Mouse (Mus musculus) heart, embryonic 11.5 days (tissue): ENCODE measurements around the gene Dstyk. TPM values are rescaled to one million over a fixed set of nuclear protein-coding genes. Genes with fewer than 3 reads are reported as not detected.

Experiments used
- ATAC-seq: fragments of 200-750 bp; cut with Nextera tagmentation; replicated peaks from 2 replicates; pipeline ENCODE4 v1.8.0; 2017; ENCODE audit warnings: moderate library complexity; ENCODE audit not compliant: insufficient number of reproducible peaks, low FRiP score, low TSS enrichment
- H3K27ac ChIP-seq: fragments of 300-500 bp; sonication (generic); 2 replicates; pipeline ENCODE4 v1.5.1; 2014; ENCODE audit warnings: mild to moderate bottlenecking, low read depth, low read length
- H3K27me3 ChIP-seq: fragments of 300-500 bp; sonication (generic); 2 replicates; pipeline ENCODE4 v1.6.1; 2014; ENCODE audit warnings: mild to moderate bottlenecking, low read length, mixed read lengths; ENCODE audit not compliant: control insufficient read depth, insufficient read depth
- H3K36me3 ChIP-seq: fragments of 300-500 bp; sonication (generic); 2 replicates; pipeline ENCODE4 v1.6.1; 2014; ENCODE audit warnings: mild to moderate bottlenecking, low read length, moderate library complexity, mixed read lengths; ENCODE audit not compliant: control insufficient read depth, insufficient read depth
- H3K4me1 ChIP-seq: fragments of 300-500 bp; sonication (generic); 2 replicates; pipeline ENCODE4 v1.6.1; 2014; ENCODE audit warnings: low read length; ENCODE audit not compliant: control insufficient read depth, insufficient read depth
- H3K4me2 ChIP-seq: fragments of 300-500 bp; sonication (generic); 2 replicates; pipeline ENCODE4 v1.6.1; 2014; ENCODE audit warnings: mild to moderate bottlenecking, moderate library complexity
- H3K4me3 ChIP-seq: fragments of 300-500 bp; sonication (generic); 2 replicates; pipeline ENCODE4 v1.5.1; 2014; ENCODE audit warnings: low read depth, low read length
- H3K9ac ChIP-seq: fragments of 300-500 bp; sonication (generic); 2 replicates; pipeline ENCODE4 v1.6.1; 2014; ENCODE audit warnings: mild to moderate bottlenecking, low read depth, low read length, moderate library complexity
- H3K9me3 ChIP-seq: fragments of 300-500 bp; sonication (generic); replicated peaks from 2 replicates; pipeline ENCODE4 v1.6.1; 2016; ENCODE audit warnings: low read length; ENCODE audit not compliant: control insufficient read depth
- WGBS: fragments of 180-500 bp; shearing (Covaris S2); extraction: QIAGEN DNeasy Blood & Tissue Kit; methylation state at CpG from one replicate; pipeline ENCODE4 v1.1.7; 2014; ENCODE audit not compliant: insufficient replicate concordance; 5-methylcytosine and 5-hydroxymethylcytosine counted together
- polyA plus RNA-seq: library from polyadenylated mRNA; unstranded; fragments of >200 nt; fragmentation: Nextera tagmentation; extraction: Ambion mirVana; gene quantifications from 2 replicates; pipeline ENCODE4 v1.2.1, GENCODE M21; 2014

Dstyk gene
- polyA plus RNA-seq, 1 experiment from 2014 or later: 11.9 TPM

DNA sequence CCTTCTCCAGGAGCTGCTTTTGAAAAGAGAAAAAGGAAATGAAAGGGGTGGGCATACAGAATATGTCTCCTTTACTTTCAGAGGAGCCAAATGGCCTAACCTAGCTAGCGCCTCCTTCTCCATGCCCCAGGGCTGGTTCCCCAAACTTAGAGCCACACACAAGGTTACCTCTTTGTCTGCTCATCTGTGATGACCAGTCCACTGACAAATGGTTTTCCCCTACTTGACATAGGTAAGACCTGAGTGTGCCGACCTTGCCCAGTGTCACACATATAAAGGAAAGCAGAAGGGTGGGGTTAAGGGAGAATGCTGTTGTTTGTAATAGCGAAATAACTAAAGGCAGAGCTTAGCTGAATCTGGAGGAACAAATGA lies 42.5 kb upstream of the Dstyk start:
- Histone ChIP-seq H3K9ac (no peak overlapping the region), H3K9me3 (no peaks in the 10 kb centered on the region), H3K4me1 (peaks cover 68% of the 10 kb centered on the region), H3K4me2 (peak overlapping the region; percentile 43), H3K27me3 (no peaks in the 10 kb centered on the region), H3K4me3 (no peak overlapping the region), H3K36me3 (0 out of 2 replicates have a peak, but pooled peaks cover 1% of the 10 kb centered on the region), H3K27ac (peak overlapping the region; percentile 73)
- WGBS: 63% methylated on average over 3 of the region's 3 CpGs
- no peak for ATAC-seq

DNA sequence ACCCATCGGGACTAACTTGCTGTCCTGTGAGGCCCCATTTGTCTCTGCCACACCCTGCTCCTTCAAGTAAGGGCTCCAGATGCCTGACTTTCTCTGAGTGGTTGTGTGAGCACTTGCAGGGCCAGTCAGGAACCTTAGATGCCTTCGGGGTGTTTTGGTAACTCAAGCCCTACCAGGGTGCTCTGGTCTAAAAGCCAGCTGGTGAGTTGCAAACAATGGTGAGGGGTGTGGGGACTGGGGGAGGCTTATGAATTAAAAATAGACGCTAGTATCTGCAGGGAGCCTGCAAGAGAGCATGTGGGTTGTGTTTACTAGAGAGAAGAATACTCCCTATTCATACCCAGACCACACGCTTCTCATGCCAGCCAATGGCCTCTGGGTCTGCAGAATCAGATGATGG lies 42.1 kb upstream of the Dstyk start:
- Histone ChIP-seq H3K4me3 (no peak overlapping the region), H3K27me3 (no peaks in the 10 kb centered on the region), H3K36me3 (peaks cover 4% of the 10 kb centered on the region; the same call in 1 of the 2 replicates), H3K27ac (peak overlapping the region; percentile 73), H3K9me3 (no peaks in the 10 kb centered on the region), H3K9ac (no peak overlapping the region), H3K4me2 (peak overlapping the region; percentile 43), H3K4me1 (peaks cover 68% of the 10 kb centered on the region)
- ATAC-seq: no peak
- 38% methylated on average over 4 of the region's 4 CpGs for WGBS

DNA sequence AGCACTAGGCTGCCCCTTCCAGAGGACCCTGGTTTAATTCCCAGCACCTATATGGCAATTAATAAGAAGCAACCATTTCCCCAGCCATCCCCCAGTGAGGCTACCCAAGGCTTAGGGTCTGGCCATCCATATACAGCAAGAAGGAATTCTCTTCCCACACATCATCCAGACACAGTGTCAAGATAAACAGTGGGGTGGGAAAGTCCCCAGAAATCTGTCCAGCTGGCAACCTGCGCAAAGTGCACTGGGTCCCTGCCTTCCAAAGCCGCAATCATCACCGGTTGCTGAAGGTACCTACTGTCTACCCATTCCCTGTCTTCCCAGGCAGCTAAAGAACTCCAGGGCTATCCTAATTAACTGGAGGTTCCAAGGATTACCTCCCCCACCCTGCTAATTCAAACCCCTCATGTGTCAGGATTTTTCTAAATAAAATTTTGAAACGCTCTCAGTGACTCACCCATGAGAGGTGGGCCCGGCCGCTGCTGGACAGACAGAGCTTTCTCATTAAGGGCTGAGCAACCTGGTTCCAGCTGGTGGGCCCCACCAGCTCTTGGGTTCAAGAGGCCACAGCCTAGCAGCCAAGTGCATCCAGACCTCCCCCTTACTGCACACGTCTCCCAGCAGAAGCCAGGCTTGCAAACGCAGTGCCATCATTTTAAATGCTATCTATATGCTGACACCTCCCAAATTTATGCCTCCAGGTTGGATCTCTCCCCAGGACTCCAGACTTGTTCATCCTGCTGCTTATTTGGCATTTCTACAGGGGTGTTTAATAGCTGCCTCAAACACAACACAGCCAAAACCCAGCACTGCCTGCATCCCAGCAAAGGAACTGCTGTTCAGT lies 40.9 kb upstream of the Dstyk start:
- Histone ChIP-seq H3K4me3 (no peak overlapping the region), H3K4me2 (no peak overlapping the region; the same call in 1 of the 2 replicates), H3K27ac (no peak overlapping the region), H3K9ac (0 out of 2 replicates have a peak overlapping the region, but pooled peaks have one; percentile 17), H3K27me3 (no peaks in the 10 kb centered on the region), H3K36me3 (peaks cover 4% of the 10 kb centered on the region; the same call in 1 of the 2 replicates), H3K9me3 (no peaks in the 10 kb centered on the region), H3K4me1 (peaks cover 60% of the 10 kb centered on the region)
- no peak for ATAC-seq
- WGBS: 78% methylated on average over 8 of the region's 8 CpGs

DNA sequence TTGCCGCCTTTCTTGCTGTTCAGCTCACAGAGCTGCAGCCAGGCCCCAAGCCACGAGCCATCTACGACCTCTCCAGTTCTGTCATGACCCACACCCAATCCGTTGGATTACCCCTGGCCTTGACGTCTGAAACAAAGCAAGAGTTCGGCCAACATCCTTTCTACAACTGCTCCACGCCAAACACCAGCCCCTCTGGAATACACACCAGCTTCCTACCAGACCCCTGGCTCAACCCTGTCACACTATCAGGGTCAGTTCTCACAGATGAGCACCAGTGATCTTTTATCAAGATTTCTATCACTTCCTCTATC lies 40.3 kb upstream of the Dstyk start:
- no peaks in the 10 kb centered on the region for H3K9me3 ChIP-seq
- H3K4me3 ChIP-seq: no peak overlapping the region
- no peak for ATAC-seq
- H3K36me3 ChIP-seq: peaks cover 4% of the 10 kb centered on the region; the same call in 1 of the 2 replicates
- H3K4me2 ChIP-seq: no peak overlapping the region; the same call in 1 of the 2 replicates
- 0 out of 2 replicates have a peak overlapping the region, but pooled peaks have one; percentile 17 for H3K9ac ChIP-seq
- H3K27ac ChIP-seq: no peak overlapping the region
- H3K4me1 ChIP-seq: peaks cover 55% of the 10 kb centered on the region
- H3K27me3 ChIP-seq: no peaks in the 10 kb centered on the region
- 59% methylated on average over 7 of the region's 7 CpGs for WGBS

DNA sequence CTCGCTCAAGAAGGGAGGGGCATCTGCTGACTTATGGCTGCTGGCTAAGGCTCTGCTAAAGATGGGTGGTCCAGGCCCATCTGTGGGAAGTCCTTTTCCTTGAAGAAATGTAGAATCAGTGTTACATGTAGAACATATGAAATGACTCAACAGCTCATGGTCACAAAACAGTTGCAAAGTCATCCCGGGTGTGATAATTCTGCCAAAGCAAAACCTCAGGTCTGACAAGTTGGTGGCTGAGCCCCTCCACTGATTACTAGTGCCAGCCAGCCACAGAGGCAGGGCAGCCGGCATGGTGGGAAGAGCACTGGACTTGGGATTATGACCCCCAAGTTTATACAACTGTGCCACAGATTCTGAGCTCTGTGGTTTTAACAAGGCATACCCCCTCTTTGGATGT lies 39.5 kb upstream of the Dstyk start:
- no peak for ATAC-seq

DNA sequence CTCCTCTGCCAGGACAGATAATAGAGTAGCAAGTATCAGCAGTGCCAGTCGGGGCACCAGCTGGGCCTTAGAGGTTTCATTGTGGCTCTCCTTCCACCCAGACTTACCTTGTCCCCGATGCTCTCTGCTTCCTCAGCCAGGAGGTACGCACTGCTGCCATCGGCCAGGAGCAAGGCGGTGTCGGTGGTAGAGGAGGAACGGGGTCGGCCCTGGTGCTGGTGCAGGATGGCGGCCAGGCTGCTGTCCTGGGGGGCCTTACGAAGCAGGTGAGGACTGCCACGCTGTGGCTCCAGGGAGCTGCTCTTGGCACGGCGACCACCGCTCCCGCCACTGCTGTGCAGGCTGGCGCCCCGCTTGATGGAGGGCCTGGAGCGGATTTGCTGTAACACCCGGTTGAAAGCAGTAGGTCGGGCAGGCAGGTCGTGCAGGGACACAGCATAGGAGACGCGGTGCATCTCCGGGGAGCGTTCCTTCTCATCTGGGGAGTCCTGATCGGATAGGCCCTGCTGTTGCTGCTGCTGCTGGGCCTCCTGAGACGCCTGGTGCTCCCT lies 36.7 kb upstream of the Dstyk start:
- Histone ChIP-seq H3K27ac (no peak overlapping the region), H3K4me3 (no peak overlapping the region), H3K36me3 (peaks cover 4% of the 10 kb centered on the region; the same call in 1 of the 2 replicates), H3K4me2 (no peak overlapping the region), H3K4me1 (peaks cover 34% of the 10 kb centered on the region), H3K9ac (no peak overlapping the region), H3K9me3 (no peaks in the 10 kb centered on the region), H3K27me3 (no peaks in the 10 kb centered on the region)
- WGBS: 86% methylated on average over 27 of the region's 27 CpGs
- no peak for ATAC-seq

More for the DNA sequence above, 39.5 kb upstream of the Dstyk start:
- Histone ChIP-seq H3K36me3 (peaks cover 4% of the 10 kb centered on the region; the same call in 1 of the 2 replicates), H3K4me3 (no peak overlapping the region), H3K4me1 (peaks cover 49% of the 10 kb centered on the region), H3K27ac (no peak overlapping the region), H3K9ac (no peak overlapping the region), H3K9me3 (no peaks in the 10 kb centered on the region), H3K27me3 (no peaks in the 10 kb centered on the region), H3K4me2 (no peak overlapping the region)
- 81% methylated on average over 3 of the region's 3 CpGs for WGBS

DNA sequence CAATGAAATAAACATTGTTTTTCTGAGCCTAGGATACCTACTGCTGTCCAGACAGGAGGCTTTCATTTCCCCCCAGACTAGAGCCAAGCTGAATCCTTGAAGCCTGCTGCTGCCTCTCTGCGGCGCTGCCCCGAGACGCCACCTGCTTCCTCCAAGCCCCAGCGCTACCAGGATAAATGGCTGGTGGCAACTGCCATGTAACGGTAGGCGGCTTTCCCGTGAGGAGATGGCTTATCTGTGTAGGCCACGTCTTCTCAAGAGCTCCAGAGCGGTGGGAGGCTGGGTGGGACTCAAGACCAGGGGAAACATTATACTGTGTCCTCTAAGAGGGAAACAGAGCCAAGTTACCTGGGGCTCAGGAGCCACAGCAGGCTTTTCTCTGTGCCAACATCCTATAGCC lies 35.4 kb upstream of the Dstyk start:
- WGBS: 62% methylated on average over 10 of the region's 10 CpGs
- H3K9ac ChIP-seq: no peak overlapping the region
- peaks cover 29% of the 10 kb centered on the region for H3K4me1 ChIP-seq
- no peaks in the 10 kb centered on the region for H3K27me3 ChIP-seq
- H3K27ac ChIP-seq: no peak overlapping the region
- ATAC-seq: peak; percentile 58; the same call in 1 of the 2 replicates
- H3K36me3 ChIP-seq: peaks cover 4% of the 10 kb centered on the region; the same call in 1 of the 2 replicates
- peak overlapping the region; percentile 41; the same call in 1 of the 2 replicates for H3K4me2 ChIP-seq
- no peaks in the 10 kb centered on the region for H3K9me3 ChIP-seq
- no peak overlapping the region for H3K4me3 ChIP-seq

DNA sequence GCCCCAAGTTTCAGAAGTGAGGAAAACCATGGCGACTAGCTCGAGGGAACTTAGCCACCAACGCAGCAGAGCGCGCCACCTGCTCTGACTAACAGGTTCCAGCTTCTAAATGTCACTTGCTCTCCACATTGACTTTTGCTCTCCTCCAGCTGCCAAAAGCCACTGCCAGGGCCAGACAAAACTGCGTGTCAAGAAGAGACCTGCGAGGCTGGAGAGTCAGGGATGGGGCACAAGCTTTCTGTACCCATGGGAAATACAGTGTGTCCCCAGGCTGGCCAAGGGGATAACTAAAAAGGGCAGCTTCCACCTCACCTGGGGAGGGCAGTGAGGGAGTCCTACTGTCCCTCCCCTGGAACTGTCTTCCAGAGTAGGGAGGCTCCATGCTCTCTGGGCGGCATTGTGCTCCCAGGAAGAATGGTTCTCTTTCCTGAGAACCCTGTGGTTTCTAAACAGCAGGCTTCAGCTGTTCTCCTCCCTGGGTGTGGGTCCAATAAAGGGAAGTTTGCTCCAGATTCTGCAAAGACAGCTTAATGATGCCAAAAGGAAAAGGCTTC lies 33.3 kb upstream of the Dstyk start:
- 90% methylated on average over 8 of the region's 8 CpGs for WGBS
- no peak for ATAC-seq
- no peak overlapping the region for H3K9ac ChIP-seq
- no peak overlapping the region for H3K27ac ChIP-seq
- H3K4me2 ChIP-seq: no peak overlapping the region
- H3K36me3 ChIP-seq: peaks cover 4% of the 10 kb centered on the region; the same call in 1 of the 2 replicates
- no peaks in the 10 kb centered on the region for H3K9me3 ChIP-seq
- H3K4me3 ChIP-seq: no peak overlapping the region
- peaks cover 37% of the 10 kb centered on the region for H3K4me1 ChIP-seq
- no peaks in the 10 kb centered on the region for H3K27me3 ChIP-seq
